Mouse (Mus musculus) left cerebral cortex, adult 2 months (tissue): ENCODE measurements around the gene Slf1. TPM values are rescaled to one million over a fixed set of nuclear protein-coding genes. Genes with fewer than 3 reads are reported as not detected.

Experiments used
- DNase-seq, 2 experiments: peaks; one replicate each; pipeline ENCODE4 v3.0.0; 2021 to 2022; ENCODE audit warnings: low spot score in 2 of 2, mixed read lengths in 1 of 2; ENCODE audit errors: extremely low spot score in 1 of 2
- H3K27ac ChIP-seq: fragments of 200-600 bp; 2 replicates; pipeline ENCODE4 v1.8.1; 2022
- H3K4me3 ChIP-seq: fragments of 200-600 bp; 2 replicates; pipeline ENCODE4 v1.8.1; 2022
- CTCF ChIP-seq: fragments of 200-600 bp; IDR thresholded peaks from 2 replicates; pipeline ENCODE4 v1.8.1; 2022; ENCODE audit warnings: antibody characterized with exemption, mild to moderate bottlenecking, moderate library complexity
- intact Hi-C: fragments of 180-260 bp; cut with DNase I; formaldehyde crosslinking; loops from one replicate; pipeline ENCODE4 v1.15.1; 2025
- total RNA-seq, 2 experiments: library from RNA; stranded (reverse); gene quantifications; 2 replicates each; pipeline ENCODE4 v1.2.3; 2021

Slf1 gene
- total RNA-seq, 2 experiments from 2014 or later = 25.7 to 25.8 TPM

- no peak overlapping the region for H3K27ac ChIP-seq
- intact Hi-C loops = loop anchor here (10.0 kb wide), 1 partner anchor 1135 kb away; no protein-coding TSS in a partner anchor
These were observed 85.5 kb downstream of the Slf1 start for GRCm38 (mm10) chr13:77049736-77050135.

GRCm38 (mm10) chr13:77048461-77048860 lies 86.8 kb downstream of the Slf1 start:
- Histone ChIP-seq H3K27ac (peak overlapping the region; percentile 29; the same call in 1 of the 2 replicates), H3K4me3 (no peak overlapping the region)
- intact Hi-C loops = loop anchor here (10.0 kb wide), 1 partner anchor 1136 kb away; no protein-coding TSS in a partner anchor
- no peak for TF ChIP-seq CTCF
- no peak for DNase-seq

More at GRCm38 (mm10) chr13:77049736-77050135, 85.5 kb downstream of the Slf1 start:
- no peak for DNase-seq
- TF ChIP-seq CTCF = no peak
- H3K4me3 ChIP-seq = no peak overlapping the region

GRCm38 (mm10) chr13:77047179-77047931 lies 87.9 kb downstream of the Slf1 start:
- intact Hi-C loops = loop anchor here (10.0 kb wide), 1 partner anchor 1137 kb away; no protein-coding TSS in a partner anchor
- DNase-seq = no peak
- Histone ChIP-seq H3K27ac (peak overlapping the region; percentile 51), H3K4me3 (no peak overlapping the region)
- TF ChIP-seq CTCF = no peak

GRCm38 (mm10) chr13:77046416-77046815 lies 88.9 kb downstream of the Slf1 start:
- DNase-seq = no peak
- TF ChIP-seq CTCF = no peak
- Histone ChIP-seq H3K27ac (peak overlapping the region; percentile 29; the same call in 1 of the 2 replicates), H3K4me3 (peak overlapping the region; percentile 26)
- intact Hi-C loops = loop anchor here (10.0 kb wide), 1 partner anchor 1138 kb away; no protein-coding TSS in a partner anchor

GRCm38 (mm10) chr13:77045375-77045774 lies 89.9 kb downstream of the Slf1 start:
- TF ChIP-seq CTCF = peak; percentile 49
- intact Hi-C loops = loop anchor here (10.0 kb wide), 1 partner anchor 1139 kb away; no protein-coding TSS in a partner anchor
- Histone ChIP-seq H3K27ac (no peak overlapping the region), H3K4me3 (no peak overlapping the region)
- no peak for DNase-seq

- Histone ChIP-seq H3K4me3 (no peak overlapping the region), H3K27ac (no peak overlapping the region)
- no peak for DNase-seq
- no peak for TF ChIP-seq CTCF
- intact Hi-C loops = loop anchor here (10.0 kb wide), 1 partner anchor 1141 kb away; no protein-coding TSS in a partner anchor
These were observed 91.9 kb downstream of the Slf1 start for GRCm38 (mm10) chr13:77043375-77043774.

- DNase-seq = no peak
- TF ChIP-seq CTCF = no peak
- intact Hi-C loops = no loop called here
- no peak overlapping the region for H3K4me3 ChIP-seq
- no peak overlapping the region for H3K27ac ChIP-seq
These were observed 105.7 kb downstream of the Slf1 start for GRCm38 (mm10) chr13:77029594-77029993.

- no peak overlapping the region for H3K27ac ChIP-seq
- no peak overlapping the region for H3K4me3 ChIP-seq
- TF ChIP-seq CTCF = no peak
- intact Hi-C loops = no loop called here
- no peak for DNase-seq
These were observed 116.4 kb downstream of the Slf1 start for GRCm38 (mm10) chr13:77018851-77019250.

- no peak overlapping the region for H3K4me3 ChIP-seq
- H3K27ac ChIP-seq = no peak overlapping the region
- intact Hi-C loops = no loop called here
- TF ChIP-seq CTCF = no peak
- DNase-seq = no peak
These were observed 131.6 kb downstream of the Slf1 start for GRCm38 (mm10) chr13:77003684-77004083.

- no peak overlapping the region for H3K4me3 ChIP-seq
- TF ChIP-seq CTCF = no peak
- intact Hi-C loops = no loop called here
- no peak for DNase-seq
- no peak overlapping the region for H3K27ac ChIP-seq
These were observed 132.6 kb downstream of the Slf1 start for GRCm38 (mm10) chr13:77002628-77003027.

Other genes starting within 250 kb of the Slf1 start
- 10 to 100 TPM; 24.2 to 27.1 TPM for gene 2210408I21Rik, start 67 bp upstream of the Slf1 start, total RNA-seq